Mouse (Mus musculus): Measurements from ENCODE around the gene Tmem238. TPM values are rescaled to one million over a fixed set of nuclear protein-coding genes. Genes with fewer than 3 reads are reported as not detected.

Gene Tmem238
- total and polyA plus RNA-seq, 3 experiments, result 23.8 to 31.3 TPM; not detected in 1

GRCm38 (mm10) chr7:4747156-4747899 is 42.1 kb downstream of the Tmem238 start:
- Histone ChIP-seq H3K36me3 (ENCODE audit: control insufficient read depth in 1 of 2, insufficient read depth in 2 of 2, low read length in 2 of 2) (no peaks in the 10 kb centered on the region), H3K79me2 (ENCODE audit: control insufficient read depth, insufficient read depth, low read length, poor library complexity) (no peaks in the 10 kb centered on the region), H3K27ac (ENCODE audit: control insufficient read depth, low read depth, low read length) (peak overlapping the region; percentile 40; the same call in 1 of the 2 replicates), H3K9ac (ENCODE audit: control insufficient read depth, low read depth, low read length, poor library complexity, severe bottlenecking) (no peak overlapping the region), H3K9me3 (replicated peaks; ENCODE audit: insufficient read depth, low read length) (no peaks in the 10 kb centered on the region), H3K4me1 (ENCODE audit: control insufficient read depth in 1 of 2, insufficient read depth in 2 of 2, low read length in 2 of 2) (peaks cover 0 to 13% of the 10 kb centered on the region in 2 experiments; a peak in 3 of 4 replicates), H3K4me3 (ENCODE audit: control insufficient read depth in 1 of 2, insufficient read depth in 1 of 2, low read depth in 2 of 2, low read length in 2 of 2) (no peak overlapping the region), H3K27me3 (ENCODE audit: control insufficient read depth in 1 of 2, insufficient read depth in 2 of 2, low read length in 2 of 2) (no peaks in the 10 kb centered on the region)
- TF ChIP-seq GATA1 (IDR thresholded peaks at IDR 0.05; ENCODE audit: low read depth, low read length) (peak; percentile 51), RCOR1 (IDR thresholded peaks at IDR 0.05; ENCODE audit: low read depth, low read length) (0 out of 2 replicates have a peak, but pooled peaks have one; percentile 15), HCFC1 (IDR thresholded peaks at IDR 0.05; ENCODE audit: low read depth, low read length) (no peak), TBP (IDR thresholded peaks at IDR 0.05; ENCODE audit: low read depth, low read length) (peak; percentile 89), TAL1 (IDR thresholded peaks at IDR 0.05; ENCODE audit: low read length) (peak; percentile 69), TCF12 (IDR thresholded peaks at IDR 0.05; ENCODE audit: low read depth, low read length) (peak; percentile 49; the same call in 1 of the 2 replicates), MYB (IDR thresholded peaks at IDR 0.05; ENCODE audit: low read depth, low read length) (peak; percentile 54), EP300 (IDR thresholded peaks at IDR 0.05; ENCODE audit: low read depth in 1 of 2, low read length in 2 of 2) (peak; percentile 60 to 72; a peak in 3 of 4 replicates), RAD21 (IDR thresholded peaks at IDR 0.05; ENCODE audit: low read depth, low read length) (no peak)
- peak; percentile 61 for DNase-seq (ENCODE audit: low read depth, low spot score)

GRCm38 (mm10) chr7:4746326-4746980 is 43.0 kb downstream of the Tmem238 start:
- Histone ChIP-seq H3K9me3 (replicated peaks; ENCODE audit: insufficient read depth, low read length) (no peaks in the 10 kb centered on the region), H3K9ac (ENCODE audit: control insufficient read depth, low read depth, low read length, poor library complexity, severe bottlenecking) (no peak overlapping the region), H3K27ac (ENCODE audit: control insufficient read depth, low read depth, low read length) (no peak overlapping the region), H3K4me1 (ENCODE audit: control insufficient read depth in 1 of 2, insufficient read depth in 2 of 2, low read length in 2 of 2) (peaks cover 0 to 7% of the 10 kb centered on the region in 2 experiments; a peak in 2 of 4 replicates), H3K27me3 (ENCODE audit: control insufficient read depth in 1 of 2, insufficient read depth in 2 of 2, low read length in 2 of 2) (no peaks in the 10 kb centered on the region), H3K4me3 (ENCODE audit: control insufficient read depth in 1 of 2, insufficient read depth in 1 of 2, low read depth in 2 of 2, low read length in 2 of 2) (no peak overlapping the region), H3K79me2 (ENCODE audit: control insufficient read depth, insufficient read depth, low read length, poor library complexity) (no peaks in the 10 kb centered on the region), H3K36me3 (ENCODE audit: control insufficient read depth in 1 of 2, insufficient read depth in 2 of 2, low read length in 2 of 2) (no peaks in the 10 kb centered on the region)
- no peak for TF ChIP-seq MAZ (IDR thresholded peaks at IDR 0.05; ENCODE audit: low read depth, low read length)
- no peak for TF ChIP-seq MAFK (IDR thresholded peaks at IDR 0.05; ENCODE audit: borderline replicate concordance, low read depth, low read length)
- no peak for DNase-seq (ENCODE audit: low read depth, low spot score)

- H3K4me3 ChIP-seq (ENCODE audit: control insufficient read depth in 1 of 2, insufficient read depth in 1 of 2, low read depth in 2 of 2, low read length in 2 of 2), result no peak overlapping the region
- no peak overlapping the region for H3K9ac ChIP-seq (ENCODE audit: control insufficient read depth, low read depth, low read length, poor library complexity, severe bottlenecking)
- no peaks in the 10 kb centered on the region for H3K36me3 ChIP-seq (ENCODE audit: control insufficient read depth in 1 of 2, insufficient read depth in 2 of 2, low read length in 2 of 2)
- no peak overlapping the region for H3K27ac ChIP-seq (ENCODE audit: control insufficient read depth, low read depth, low read length)
- H3K27me3 ChIP-seq (ENCODE audit: control insufficient read depth in 1 of 2, insufficient read depth in 2 of 2, low read length in 2 of 2), result no peaks in the 10 kb centered on the region
- H3K9me3 ChIP-seq (replicated peaks; ENCODE audit: insufficient read depth, low read length), result no peaks in the 10 kb centered on the region
- no peaks in the 10 kb centered on the region; the same call in 1 of the 2 replicates for H3K79me2 ChIP-seq (ENCODE audit: control insufficient read depth, insufficient read depth, low read length, poor library complexity)
- no peak for DNase-seq (ENCODE audit: low read depth, low spot score)
- H3K4me1 ChIP-seq (ENCODE audit: control insufficient read depth in 1 of 2, insufficient read depth in 2 of 2, low read length in 2 of 2), result peaks cover 2 to 9% of the 10 kb centered on the region in 2 experiments; a peak in 3 of 4 replicates
- TF ChIP-seq TBP (IDR thresholded peaks at IDR 0.05; ENCODE audit: low read depth, low read length) (no peak), CTCF (IDR thresholded peaks at IDR 0.05 in 2 of 3, conservative IDR thresholded peaks at IDR 0.05 in 1 of 3; ENCODE audit: control insufficient read depth in 1 of 3, insufficient read depth in 1 of 3, low read depth in 2 of 3, low read length in 3 of 3, poor library complexity in 1 of 3, severe bottlenecking in 1 of 3) (no peak), MYB (IDR thresholded peaks at IDR 0.05; ENCODE audit: low read depth, low read length) (no peak), USF1 (IDR thresholded peaks at IDR 0.05; ENCODE audit: low read depth, low read length) (no peak), MAX (IDR thresholded peaks at IDR 0.05; ENCODE audit: low read length) (no peak), ZMIZ1 (IDR thresholded peaks at IDR 0.05; ENCODE audit: low read depth, low read length) (no peak), POLR2AphosphoS5 (IDR thresholded peaks at IDR 0.05; ENCODE audit: borderline replicate concordance, low read depth, low read length) (no peak), NELFE (IDR thresholded peaks at IDR 0.05; ENCODE audit: low read depth, low read length) (no peak), MYC (IDR thresholded peaks at IDR 0.05; ENCODE audit: low read depth, low read length) (no peak), USF2 (IDR thresholded peaks at IDR 0.05; ENCODE audit: borderline replicate concordance in 1 of 2, insufficient read depth in 1 of 2, low read depth in 1 of 2, low read length in 2 of 2) (no peak), CHD1 (IDR thresholded peaks at IDR 0.05; ENCODE audit: low read depth, low read length) (no peak), UBTF (IDR thresholded peaks at IDR 0.05; ENCODE audit: borderline replicate concordance, insufficient read depth, low read depth, low read length) (no peak), GATA1 (IDR thresholded peaks at IDR 0.05; ENCODE audit: low read depth, low read length) (no peak), POLR2A (IDR thresholded peaks at IDR 0.05; ENCODE audit: control insufficient read depth in 1 of 2, insufficient read depth in 1 of 2, low read depth in 1 of 2, low read length in 2 of 2, poor library complexity in 1 of 2) (no peak), JUND (IDR thresholded peaks at IDR 0.05; ENCODE audit: low read depth, low read length) (no peak)
Measured at GRCm38 (mm10) chr7:4744886-4745285, 44.6 kb downstream of the Tmem238 start.
